Mouse (Mus musculus) urinary bladder, postnatal 4 days (tissue): ENCODE results near the gene Lrrn4.

ENCODE experiments used
- DNase-seq, 2 experiments: peaks; one replicate each; pipeline ENCODE4 v3.0.0; 2021 to 2022; ENCODE audit warnings: low spot score in 2 of 2

The Lrrn4 gene

GRCm38 (mm10) chr2:132880844-132881645 lies at the start of gene Lrrn4:
TSS of gene Lrrn4 (minus strand) at chr2:132880891.
- no peak for DNase-seq

GRCm38 (mm10) chr2:132928999-132929398 lies 48.3 kb upstream of the Lrrn4 start:
- no peak for DNase-seq

- no peak for DNase-seq
Observed at GRCm38 (mm10) chr2:132927871-132928270, 47.2 kb upstream of the Lrrn4 start.

- no peak for DNase-seq
Observed at GRCm38 (mm10) chr2:132927298-132927697, 46.6 kb upstream of the Lrrn4 start.

- no peak for DNase-seq
Observed at GRCm38 (mm10) chr2:132923290-132924085, 42.8 kb upstream of the Lrrn4 start.

GRCm38 (mm10) chr2:132922076-132922873 lies 41.6 kb upstream of the Lrrn4 start:
- DNase-seq, result no peak

- no peak for DNase-seq
Observed at GRCm38 (mm10) chr2:132914785-132915184, 34.1 kb upstream of the Lrrn4 start.

- no peak for DNase-seq
Observed at GRCm38 (mm10) chr2:132906763-132907162, 26.1 kb upstream of the Lrrn4 start.

- no peak for DNase-seq
Observed at GRCm38 (mm10) chr2:132904961-132905360, 24.3 kb upstream of the Lrrn4 start.

GRCm38 (mm10) chr2:132903498-132903897 lies 22.8 kb upstream of the Lrrn4 start:
- no peak for DNase-seq

- no peak for DNase-seq
Observed at GRCm38 (mm10) chr2:132902056-132902455, 21.4 kb upstream of the Lrrn4 start.

GRCm38 (mm10) chr2:132901636-132902035 lies 20.9 kb upstream of the Lrrn4 start:
- DNase-seq, result no peak

- DNase-seq, result no peak
Observed at GRCm38 (mm10) chr2:132900596-132900995, 19.9 kb upstream of the Lrrn4 start.

- peak in 1 of 2 experiments; percentile 2 for DNase-seq
Observed at GRCm38 (mm10) chr2:132898211-132898610, 17.5 kb upstream of the Lrrn4 start.

GRCm38 (mm10) chr2:132893826-132894225 lies 13.1 kb upstream of the Lrrn4 start:
- peak in 1 of 2 experiments; percentile 51 for DNase-seq

GRCm38 (mm10) chr2:132885312-132885711 lies 4.6 kb upstream of the Lrrn4 start:
- DNase-seq, result no peak

- no peak for DNase-seq
Observed at GRCm38 (mm10) chr2:132884303-132884967, 3.7 kb upstream of the Lrrn4 start.

GRCm38 (mm10) chr2:132879261-132880044 lies 1.2 kb downstream of the Lrrn4 start:
- DNase-seq, result peak in 1 of 2 experiments; percentile 61

- no peak for DNase-seq
Observed at GRCm38 (mm10) chr2:132876991-132877390, 3.7 kb downstream of the Lrrn4 start.

GRCm38 (mm10) chr2:132873657-132874326 lies 6.9 kb downstream of the Lrrn4 start:
- DNase-seq, result no peak
